Mouse (Mus musculus): Measurements from ENCODE around the gene Smco2.

Smco2 gene

GRCm38 (mm10) chr6:146850050-146850449 is at the start of gene Smco2:
Smco2 (plus strand) TSS chr6:146850104.
- DNase-seq: no peak

- DNase-seq: no peak
Measured at GRCm38 (mm10) chr6:146809991-146810390, 39.9 kb upstream of the Smco2 start.

GRCm38 (mm10) chr6:146813007-146813406 is 36.9 kb upstream of the Smco2 start:
- DNase-seq: no peak

- DNase-seq: no peak
Measured at GRCm38 (mm10) chr6:146820177-146820965, 29.5 kb upstream of the Smco2 start.

- DNase-seq: no peak
Measured at GRCm38 (mm10) chr6:146821958-146822357, 27.9 kb upstream of the Smco2 start.

- peak; percentile 51 to 55 for DNase-seq
Measured at GRCm38 (mm10) chr6:146824727-146825486, 25.0 kb upstream of the Smco2 start.

GRCm38 (mm10) chr6:146825487-146825773 is 24.5 kb upstream of the Smco2 start:
- DNase-seq: no peak

GRCm38 (mm10) chr6:146831320-146831719 is 18.6 kb upstream of the Smco2 start:
- no peak for DNase-seq

- DNase-seq: peak; percentile 11 to 17
Measured at GRCm38 (mm10) chr6:146833485-146834314, 16.2 kb upstream of the Smco2 start.

GRCm38 (mm10) chr6:146834342-146834741 is 15.6 kb upstream of the Smco2 start:
- DNase-seq: no peak

- DNase-seq: no peak
Measured at GRCm38 (mm10) chr6:146835784-146836183, 14.1 kb upstream of the Smco2 start.

- no peak for DNase-seq
Measured at GRCm38 (mm10) chr6:146837316-146837715, 12.6 kb upstream of the Smco2 start.

GRCm38 (mm10) chr6:146838366-146838765 is 11.5 kb upstream of the Smco2 start:
- DNase-seq: no peak

GRCm38 (mm10) chr6:146838863-146839262 is 11.0 kb upstream of the Smco2 start:
- DNase-seq: no peak

GRCm38 (mm10) chr6:146844867-146845266 is 5.0 kb upstream of the Smco2 start:
- no peak for DNase-seq

- DNase-seq: no peak
Measured at GRCm38 (mm10) chr6:146845347-146845746, 4.6 kb upstream of the Smco2 start.

- DNase-seq: no peak
Measured at GRCm38 (mm10) chr6:146845961-146846750, 3.7 kb upstream of the Smco2 start.

GRCm38 (mm10) chr6:146847402-146847801 is 2.5 kb upstream of the Smco2 start:
- DNase-seq: no peak

- no peak for DNase-seq
Measured at GRCm38 (mm10) chr6:146848281-146848680, 1.6 kb upstream of the Smco2 start.

GRCm38 (mm10) chr6:146851916-146852315 is 2.0 kb downstream of the Smco2 start:
- no peak for DNase-seq

- DNase-seq: no peak
Measured at GRCm38 (mm10) chr6:146852739-146853138, 2.8 kb downstream of the Smco2 start.

- no peak for DNase-seq
Measured at GRCm38 (mm10) chr6:146855185-146855584, 5.3 kb downstream of the Smco2 start.

GRCm38 (mm10) chr6:146857386-146857785 is 7.5 kb downstream of the Smco2 start:
- no peak for DNase-seq
